Mouse (Mus musculus) limb, embryonic 13.5 days (tissue): ENCODE measurements around the gene Chil3. TPM values are rescaled to one million over a fixed set of nuclear protein-coding genes. Genes with fewer than 3 reads are reported as not detected.
"Not testable (repeated sequence)": the region's sequence is repeated elsewhere in the genome, so short reads cannot be mapped to it uniquely, and the experiment has no call there.

Source experiments
- ATAC-seq: fragments of 200-750 bp; cut with Nextera tagmentation; 2 replicates; pipeline ENCODE4 v1.8.0; 2017; ENCODE audit warnings: low read depth, moderate number of reproducible peaks, moderate TSS enrichment; ENCODE audit not compliant: low FRiP score
- H3K27ac ChIP-seq: fragments of 300-500 bp; sonication (generic); 2 replicates; pipeline ENCODE4 v1.5.1; 2015; ENCODE audit warnings: inconsistent platforms, mild to moderate bottlenecking, moderate library complexity
- H3K27me3 ChIP-seq: fragments of 300-500 bp; sonication (generic); 2 replicates; pipeline ENCODE4 v1.6.1; 2015; ENCODE audit warnings: mild to moderate bottlenecking, inconsistent platforms
- H3K36me3 ChIP-seq: fragments of 300-500 bp; sonication (generic); 2 replicates; pipeline ENCODE4 v1.6.1; 2015; ENCODE audit warnings: inconsistent platforms, mild to moderate bottlenecking, moderate library complexity
- H3K4me1 ChIP-seq: fragments of 300-500 bp; sonication (generic); 2 replicates; pipeline ENCODE4 v1.6.1; 2015; ENCODE audit warnings: inconsistent platforms
- H3K4me2 ChIP-seq: fragments of 300-500 bp; sonication (generic); replicated peaks from 2 replicates; pipeline ENCODE4 v1.6.1; 2015; ENCODE audit warnings: inconsistent platforms, mild to moderate bottlenecking, moderate library complexity
- H3K4me3 ChIP-seq: fragments of 300-500 bp; sonication (generic); 2 replicates; pipeline ENCODE4 v1.5.1; 2015; ENCODE audit warnings: moderate library complexity, mild to moderate bottlenecking, inconsistent platforms
- H3K9ac ChIP-seq: fragments of 300-500 bp; sonication (generic); 2 replicates; pipeline ENCODE4 v1.6.1; 2015; ENCODE audit warnings: mild to moderate bottlenecking, inconsistent platforms
- H3K9me3 ChIP-seq: fragments of 300-500 bp; sonication (generic); 2 replicates; pipeline ENCODE4 v1.6.1; 2016; ENCODE audit warnings: inconsistent platforms
- WGBS: fragments of 180-500 bp; shearing (Covaris S2); methylation state at CpG from one replicate; pipeline ENCODE4 v1.1.7; 2015; 5-methylcytosine and 5-hydroxymethylcytosine counted together
- polyA plus RNA-seq: library from polyadenylated mRNA; unstranded; fragments of >200 nt; fragmentation: Nextera tagmentation; extraction: Ambion mirVana; gene quantifications from 2 replicates; pipeline ENCODE4 v1.2.1, GENCODE M21; 2015

Chil3 gene
- polyA plus RNA-seq: 0.11 TPM in 1 of 2 replicates, not detected in the other

DNA sequence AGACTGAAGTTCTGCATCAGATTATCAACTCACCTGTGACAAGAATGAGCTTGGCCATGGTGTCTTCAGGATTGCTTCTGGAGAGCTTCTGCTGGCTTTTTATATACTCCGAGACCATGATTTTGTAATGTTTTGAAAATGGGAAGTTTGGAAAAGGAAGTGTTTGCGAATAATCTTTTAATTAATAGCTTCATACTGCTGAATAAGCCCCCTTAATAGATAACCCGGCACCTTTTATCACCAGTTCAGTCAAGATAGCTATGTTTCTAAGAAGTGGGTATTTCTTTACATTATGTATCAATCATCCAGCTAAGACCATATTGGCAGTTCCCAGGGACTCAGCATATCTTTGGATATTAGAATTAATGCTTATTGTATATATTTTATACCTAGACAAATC, at the start of gene Chil3:
Gene Chil3 (minus strand): TSS at position 101 of the 400 bp plus-strand sequence.
- Histone ChIP-seq H3K27ac (no peak within 1 kb of the TSS), H3K27me3 (no peaks in the 10 kb centered on the region), H3K4me3 (no peak within 1 kb of the TSS), H3K4me1 (no peaks in the 10 kb centered on the region), H3K36me3 (no peaks in the 10 kb centered on the region), H3K9ac (no peak within 1 kb of the TSS), H3K9me3 (peaks cover 15% of the 10 kb centered on the region), H3K4me2 (no peak within 1 kb of the TSS)
- no peak for ATAC-seq
- WGBS: 80% methylated on average over 3 of the region's 3 CpGs

DNA sequence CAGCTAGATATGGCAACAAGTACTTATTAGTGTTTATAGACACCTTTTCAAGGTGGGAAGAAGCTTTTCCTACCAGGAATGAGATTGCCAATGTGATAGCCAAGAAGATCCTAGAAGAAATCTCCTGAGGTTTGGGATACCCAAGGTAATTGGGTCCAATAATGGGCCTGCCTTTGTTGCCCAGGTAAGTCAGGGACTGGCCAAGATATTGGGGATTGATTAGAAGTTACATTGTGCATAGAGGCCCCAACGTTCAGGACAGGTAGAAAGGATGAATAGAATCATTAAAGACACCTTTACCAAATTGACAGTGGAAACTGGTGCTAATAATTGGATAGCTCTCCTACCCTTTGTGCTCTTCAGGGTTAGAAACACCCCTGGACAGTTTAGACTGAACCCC, 30.7 kb upstream of the Chil3 start:
- H3K9me3 ChIP-seq: peaks cover 44% of the 10 kb centered on the region
- ATAC-seq, H3K4me2 ChIP-seq, H3K9ac ChIP-seq, H3K36me3 ChIP-seq, H3K4me1 ChIP-seq, H3K27me3 ChIP-seq, H3K4me3 ChIP-seq, H3K27ac ChIP-seq: not testable (repeated sequence)
- WGBS: 56% methylated on average over 1 of the region's 1 CpGs

DNA sequence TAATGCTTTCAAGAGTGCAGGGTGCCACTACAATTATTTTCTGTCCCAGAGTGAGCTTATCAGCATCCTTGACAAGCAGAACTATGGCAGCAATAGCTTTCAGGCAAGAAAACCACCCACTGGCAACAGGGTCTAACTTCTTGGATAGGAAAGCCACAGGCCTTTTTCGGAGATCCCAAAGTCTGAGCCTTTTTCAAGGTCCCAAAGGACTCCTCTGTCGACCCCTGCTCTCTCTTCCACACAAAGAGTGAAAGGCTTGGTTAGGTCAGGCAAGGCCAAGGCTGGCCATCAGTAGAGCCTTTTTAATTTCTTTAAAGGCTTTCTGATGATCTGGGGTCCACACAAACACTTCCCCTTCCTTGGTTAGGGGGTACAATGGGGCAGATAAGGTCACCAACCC, 29.9 kb upstream of the Chil3 start:
- H3K4me2 ChIP-seq, H3K27ac ChIP-seq, H3K9ac ChIP-seq, H3K27me3 ChIP-seq, H3K36me3 ChIP-seq, H3K4me3 ChIP-seq, H3K4me1 ChIP-seq, ATAC-seq: not testable (repeated sequence)
- WGBS: 66% methylated on average over 2 of the region's 2 CpGs
- H3K9me3 ChIP-seq: peaks cover 44% of the 10 kb centered on the region

- Histone ChIP-seq H3K4me2 (no peak overlapping the region), H3K9me3 (peaks cover 44% of the 10 kb centered on the region), H3K4me1 (no peaks in the 10 kb centered on the region), H3K4me3 (no peak overlapping the region), H3K9ac (no peak overlapping the region), H3K36me3 (no peaks in the 10 kb centered on the region), H3K27me3 (no peaks in the 10 kb centered on the region), H3K27ac (no peak overlapping the region)
- no peak for ATAC-seq
These were observed 28.9 kb upstream of the Chil3 start for GRCm38 (mm10) chr3:106196276-106196675.

- no peaks in the 10 kb centered on the region for H3K4me1 ChIP-seq
- no peaks in the 10 kb centered on the region for H3K27me3 ChIP-seq
- H3K4me2 ChIP-seq: no peak overlapping the region
- ATAC-seq: no peak
- H3K36me3 ChIP-seq: no peaks in the 10 kb centered on the region
- WGBS: 88% methylated on average over 12 of the region's 12 CpGs
- H3K9me3 ChIP-seq: peaks cover 44% of the 10 kb centered on the region
- H3K4me3 ChIP-seq: no peak overlapping the region
- no peak overlapping the region for H3K9ac ChIP-seq
- H3K27ac ChIP-seq: no peak overlapping the region
These were observed 28.1 kb upstream of the Chil3 start for GRCm38 (mm10) chr3:106195486-106195885.

DNA sequence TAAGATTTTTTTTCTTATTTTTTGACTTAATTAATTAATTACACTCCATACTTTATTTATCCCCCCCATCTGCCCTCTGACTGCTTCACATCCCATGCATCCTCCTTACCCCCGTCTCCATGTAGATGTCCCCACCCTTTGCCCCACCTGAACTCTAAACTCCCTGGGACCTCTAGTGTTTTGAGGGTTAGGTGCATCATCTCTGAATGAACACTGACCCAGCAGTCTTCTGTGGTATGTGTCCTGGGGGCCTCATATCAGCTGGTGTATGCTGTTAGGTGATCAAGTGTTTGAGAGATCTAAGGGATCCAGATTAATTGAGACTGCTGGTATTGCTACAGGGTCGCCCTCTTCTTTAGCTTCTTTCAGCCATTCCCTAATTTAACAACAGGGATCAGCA, 20.6 kb upstream of the Chil3 start:
- no peaks in the 10 kb centered on the region for H3K36me3 ChIP-seq
- H3K9ac ChIP-seq: no peak overlapping the region
- H3K4me3 ChIP-seq: no peak overlapping the region
- H3K4me2 ChIP-seq: no peak overlapping the region
- H3K27ac ChIP-seq: no peak overlapping the region
- ATAC-seq: no peak
- WGBS: 80% methylated on average over 2 of the region's 2 CpGs
- peaks cover 49% of the 10 kb centered on the region for H3K9me3 ChIP-seq
- no peaks in the 10 kb centered on the region for H3K27me3 ChIP-seq
- H3K4me1 ChIP-seq: no peaks in the 10 kb centered on the region

DNA sequence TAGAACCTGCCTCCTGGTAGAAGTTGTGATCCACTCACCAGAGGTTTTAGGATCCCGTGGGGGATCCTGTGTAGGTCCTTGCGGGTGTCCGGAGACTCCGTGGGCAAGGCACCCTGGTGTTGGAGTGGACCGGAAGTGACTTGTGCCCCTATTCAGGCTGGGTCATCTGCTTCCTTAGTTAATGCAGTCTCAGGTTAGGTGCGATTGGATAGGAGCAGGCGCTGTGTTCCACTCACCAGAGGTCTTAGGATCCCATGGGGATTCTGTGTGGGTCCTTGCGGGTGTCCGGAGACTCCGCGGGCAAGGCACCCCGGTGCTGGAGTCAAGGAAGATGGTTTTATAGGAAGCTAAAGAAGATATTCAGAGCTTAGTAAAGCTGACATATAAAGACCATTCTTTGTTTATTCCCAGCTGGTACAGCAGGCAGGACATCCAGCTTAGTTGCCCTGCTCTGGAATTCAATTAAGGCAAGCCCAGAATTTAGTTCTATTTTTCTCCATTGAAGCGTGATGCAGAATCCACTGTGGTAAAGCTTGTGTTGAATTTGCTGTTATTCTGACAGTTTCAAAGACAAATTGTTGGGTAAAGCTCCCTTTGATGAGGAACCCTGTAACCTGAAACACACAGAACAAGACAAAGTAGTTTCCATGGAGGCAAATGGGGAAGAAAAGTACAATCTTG, 10.3 kb upstream of the Chil3 start:
- H3K27ac ChIP-seq: no peak overlapping the region
- H3K36me3 ChIP-seq: no peaks in the 10 kb centered on the region
- no peak for ATAC-seq
- H3K4me3 ChIP-seq: no peak overlapping the region
- no peak overlapping the region for H3K9ac ChIP-seq
- H3K4me1 ChIP-seq: no peaks in the 10 kb centered on the region
- no peak overlapping the region for H3K4me2 ChIP-seq
- WGBS: 86% methylated on average over 13 of the region's 13 CpGs
- H3K27me3 ChIP-seq: no peaks in the 10 kb centered on the region
- peaks cover 26% of the 10 kb centered on the region for H3K9me3 ChIP-seq

DNA sequence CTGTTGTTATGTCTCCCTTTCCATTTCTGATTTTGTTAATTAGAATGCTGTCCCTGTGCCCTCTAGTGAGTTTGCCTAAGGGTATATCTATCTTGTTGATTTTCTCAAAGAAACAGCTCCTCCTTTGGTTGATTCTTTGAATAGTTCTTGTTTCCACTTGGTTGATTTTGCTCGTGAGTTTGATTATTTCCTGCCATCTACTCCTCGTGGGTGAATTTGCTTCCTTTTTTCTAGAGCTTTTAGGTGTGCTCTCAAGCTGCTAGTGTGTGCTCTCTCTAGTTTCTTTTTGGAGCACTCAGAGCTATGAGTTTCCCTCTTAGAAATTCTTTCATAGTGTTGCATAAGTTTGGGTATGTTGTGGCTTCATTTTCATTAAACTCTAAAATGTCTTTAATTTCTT, 7.6 kb upstream of the Chil3 start:
- H3K4me1 ChIP-seq, H3K36me3 ChIP-seq, H3K27me3 ChIP-seq, ATAC-seq, H3K4me3 ChIP-seq, H3K27ac ChIP-seq, H3K4me2 ChIP-seq, H3K9ac ChIP-seq: not testable (repeated sequence)
- 64% methylated on average over 2 of the region's 2 CpGs for WGBS
- peaks cover 25% of the 10 kb centered on the region for H3K9me3 ChIP-seq

DNA sequence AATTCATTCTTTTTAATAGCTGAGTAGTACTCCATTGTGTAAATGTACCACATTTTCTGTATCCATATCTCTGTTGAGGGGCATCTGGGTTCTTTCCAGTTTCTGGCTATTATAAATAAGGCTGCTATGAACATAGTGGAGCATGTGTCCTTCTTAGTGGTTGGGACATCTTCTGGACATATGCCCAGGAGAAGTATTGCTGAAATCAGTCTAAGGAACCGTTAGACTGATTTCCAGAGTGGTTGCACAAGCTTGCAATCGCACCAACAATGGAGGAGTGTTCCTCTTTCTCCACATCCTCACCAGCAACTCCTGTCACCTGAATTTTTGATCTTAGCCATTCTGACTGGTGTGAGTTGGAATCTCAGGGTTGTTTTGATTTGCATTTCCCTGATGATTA, 5.1 kb upstream of the Chil3 start:
- 62% methylated on average over 2 of the region's 2 CpGs for WGBS
- not testable (repeated sequence) for H3K9ac ChIP-seq

DNA sequence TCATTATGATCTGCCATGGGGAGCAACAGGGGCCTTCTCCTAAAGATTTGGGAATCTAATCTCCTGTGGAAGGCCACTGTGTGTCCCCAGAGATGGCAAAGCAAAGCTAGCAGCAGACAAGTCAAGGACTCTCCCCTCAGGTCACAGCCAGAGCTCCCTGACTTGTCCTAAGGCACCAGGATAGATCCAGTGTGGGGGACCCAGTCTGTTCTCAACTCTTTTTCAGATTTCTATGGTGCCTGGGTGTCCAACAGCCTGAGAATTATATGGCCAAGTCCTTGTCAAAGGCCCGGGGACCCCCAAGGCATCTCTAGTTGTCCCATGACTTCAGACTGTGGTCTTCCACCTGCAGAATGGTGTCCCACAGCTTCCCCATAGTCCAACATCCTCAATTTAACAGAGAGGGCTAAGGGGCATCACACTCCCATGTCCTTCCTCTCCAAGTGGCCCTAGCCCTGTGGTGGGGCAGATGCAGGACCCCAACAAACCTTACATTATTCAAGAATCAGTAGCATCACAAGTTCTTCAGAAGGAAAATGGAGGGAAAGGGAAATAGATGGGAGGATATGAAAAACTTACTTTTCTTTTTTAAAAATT, 3.9 kb upstream of the Chil3 start:
- H3K27me3 ChIP-seq: no peaks in the 10 kb centered on the region
- H3K9me3 ChIP-seq: peaks cover 18% of the 10 kb centered on the region
- no peak overlapping the region for H3K4me3 ChIP-seq
- H3K4me2 ChIP-seq: no peak overlapping the region
- WGBS: 90% methylated on average over 1 of the region's 1 CpGs
- H3K9ac ChIP-seq: no peak overlapping the region
- H3K27ac ChIP-seq: no peak overlapping the region
- no peaks in the 10 kb centered on the region for H3K36me3 ChIP-seq
- ATAC-seq: no peak
- no peaks in the 10 kb centered on the region for H3K4me1 ChIP-seq

More for the DNA sequence above, 5.1 kb upstream of the Chil3 start:
- not testable (repeated sequence) for H3K4me2 ChIP-seq, ATAC-seq, H3K36me3 ChIP-seq, H3K4me1 ChIP-seq, H3K4me3 ChIP-seq, H3K27me3 ChIP-seq, H3K27ac ChIP-seq
- H3K9me3 ChIP-seq: peaks cover 18% of the 10 kb centered on the region

DNA sequence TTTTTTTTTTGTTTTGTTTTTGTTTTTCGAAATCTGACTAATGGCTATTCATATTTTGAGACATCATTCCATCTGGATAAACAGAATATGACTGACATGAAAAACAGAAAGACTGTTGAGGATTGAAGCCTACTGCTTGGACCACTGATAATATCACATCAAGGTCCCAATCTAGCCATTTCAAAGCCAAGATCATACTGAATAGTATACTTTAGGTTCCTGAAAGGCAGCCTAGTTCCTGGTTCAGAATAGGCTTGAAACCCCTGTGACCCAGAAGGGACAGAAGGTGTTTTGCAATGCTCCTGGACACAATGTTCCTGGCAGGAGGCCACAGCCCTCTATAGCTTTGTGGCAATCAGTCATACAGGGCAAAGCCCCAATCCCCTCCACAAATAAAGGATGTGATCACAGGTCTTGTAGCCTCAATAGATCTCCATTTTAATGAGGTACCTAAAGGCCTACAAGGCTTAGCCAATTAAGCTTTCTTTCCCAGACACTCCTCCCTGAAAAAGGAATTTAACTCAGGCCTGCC, 3.2 kb upstream of the Chil3 start:
- H3K4me2 ChIP-seq: no peak overlapping the region
- peaks cover 18% of the 10 kb centered on the region for H3K9me3 ChIP-seq
- H3K4me1 ChIP-seq: no peaks in the 10 kb centered on the region
- WGBS: 54% methylated on average over 1 of the region's 1 CpGs
- no peaks in the 10 kb centered on the region for H3K27me3 ChIP-seq
- H3K27ac ChIP-seq: no peak overlapping the region
- no peak overlapping the region for H3K4me3 ChIP-seq
- H3K36me3 ChIP-seq: no peaks in the 10 kb centered on the region
- no peak for ATAC-seq
- no peak overlapping the region for H3K9ac ChIP-seq

GRCm38 (mm10) chr3:106154413-106154812, 13.0 kb downstream of the Chil3 start:
- Histone ChIP-seq H3K27me3 (no peaks in the 10 kb centered on the region), H3K36me3 (no peaks in the 10 kb centered on the region), H3K9me3 (peaks cover 14% of the 10 kb centered on the region; the same call in 1 of the 2 replicates), H3K4me3 (no peak overlapping the region), H3K4me1 (no peaks in the 10 kb centered on the region), H3K27ac (no peak overlapping the region), H3K9ac (no peak overlapping the region), H3K4me2 (no peak overlapping the region)
- no peak for ATAC-seq
- WGBS: 85% methylated on average over 2 of the region's 2 CpGs

- 88% methylated on average over 10 of the region's 10 CpGs for whole genome bisulfite sequencing
- H3K4me3 ChIP-seq: no peak overlapping the region
- no peaks in the 10 kb centered on the region for H3K27me3 ChIP-seq
- H3K27ac ChIP-seq: no peak overlapping the region
- peaks cover 30% of the 10 kb centered on the region for H3K9me3 ChIP-seq
- peak; percentile 11; the same call in 1 of the 2 replicates for ATAC-seq
- no peaks in the 10 kb centered on the region for H3K36me3 ChIP-seq
- H3K9ac ChIP-seq: no peak overlapping the region
- no peaks in the 10 kb centered on the region for H3K4me1 ChIP-seq
- H3K4me2 ChIP-seq: no peak overlapping the region
These were observed 23.3 kb downstream of the Chil3 start for GRCm38 (mm10) chr3:106144081-106144480.
